Mouse (Mus musculus) kidney, postnatal 10 days (tissue): ENCODE measurements at regions not wholly inside any gene's neighbourhood (a gene's known extent, or its start where the extent isn't known, plus 50 kb on each side); places are given as distances from the start of the nearest gene placed in this dataset.

Experiments
- DNase-seq: peaks from one replicate; pipeline ENCODE4 v3.0.0; 2021; ENCODE audit warnings: mixed read lengths

DNA sequence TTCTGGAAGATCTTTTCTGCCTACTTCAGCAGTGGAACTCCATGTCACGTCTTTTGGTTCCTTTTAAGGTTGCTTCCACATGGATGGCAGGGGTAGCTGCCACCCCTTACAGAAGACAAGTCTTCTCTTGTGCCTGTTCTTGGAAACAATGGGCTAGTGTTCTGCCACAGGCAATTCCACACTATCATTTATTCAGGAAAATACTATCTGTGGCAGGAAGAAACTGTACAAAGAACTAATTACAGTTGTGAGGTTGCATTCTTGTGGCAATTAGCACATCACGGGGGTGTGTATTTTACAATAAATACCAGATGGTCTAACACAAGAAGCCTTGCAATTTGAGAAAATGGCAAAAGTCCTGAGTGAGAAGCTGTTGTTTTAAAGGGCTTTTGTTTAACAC lies 489.8 kb downstream of the Ccdc50 start:
- no peak for DNase-seq

GRCm38 (mm10) chr16:27878950-27879349 lies 490.3 kb downstream of the Ccdc50 start:
- no peak for DNase-seq

GRCm38 (mm10) chr16:27884363-27884762 lies 495.7 kb downstream of the Ccdc50 start:
- DNase-seq, result no peak

- DNase-seq, result no peak
These were observed 517.4 kb downstream of the Ccdc50 start for GRCm38 (mm10) chr16:27906036-27906435.

DNA sequence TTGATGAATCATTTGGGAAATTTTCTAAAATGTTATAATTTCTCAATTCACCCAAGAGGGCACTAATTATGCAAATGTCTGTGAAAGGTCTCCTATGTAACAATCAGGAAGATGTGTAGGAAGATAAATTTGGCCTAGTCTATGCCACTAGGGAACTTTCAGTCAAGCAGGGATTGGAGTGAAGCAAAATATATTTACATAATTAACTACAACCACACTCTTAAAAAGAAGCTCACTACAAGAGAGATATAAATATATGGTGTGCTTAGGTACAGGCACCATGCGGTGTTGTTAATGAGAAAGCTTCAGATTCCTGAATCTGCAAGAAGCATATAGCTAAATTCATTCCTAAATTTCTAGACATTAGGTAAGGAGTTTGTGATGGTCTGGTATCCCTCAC lies 526.8 kb downstream of the Ccdc50 start:
- DNase-seq, result no peak

- no peak for DNase-seq
These were observed 537.1 kb downstream of the Ccdc50 start for GRCm38 (mm10) chr16:27925528-27926360.

DNA sequence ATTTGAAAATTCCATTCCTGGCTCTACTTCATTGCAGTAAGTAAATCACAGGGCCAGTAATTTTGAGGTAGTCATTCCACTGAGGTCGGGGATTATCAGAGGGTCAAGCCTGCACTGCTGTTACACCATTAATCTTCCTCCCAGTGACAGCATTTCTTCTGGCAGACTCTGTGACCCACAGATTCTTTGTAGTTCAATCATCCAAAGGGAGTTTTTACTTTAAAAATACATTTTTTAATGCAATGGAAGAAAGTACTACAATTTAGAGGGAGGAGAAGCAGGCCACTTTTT lies 537.6 kb downstream of the Ccdc50 start:
- DNase-seq, result peak; percentile 7

- no peak for DNase-seq
These were observed 560.6 kb downstream of the Ccdc50 start for GRCm38 (mm10) chr16:27949291-27949690.

GRCm38 (mm10) chr16:27949811-27950210 lies 561.1 kb downstream of the Ccdc50 start:
- no peak for DNase-seq

DNA sequence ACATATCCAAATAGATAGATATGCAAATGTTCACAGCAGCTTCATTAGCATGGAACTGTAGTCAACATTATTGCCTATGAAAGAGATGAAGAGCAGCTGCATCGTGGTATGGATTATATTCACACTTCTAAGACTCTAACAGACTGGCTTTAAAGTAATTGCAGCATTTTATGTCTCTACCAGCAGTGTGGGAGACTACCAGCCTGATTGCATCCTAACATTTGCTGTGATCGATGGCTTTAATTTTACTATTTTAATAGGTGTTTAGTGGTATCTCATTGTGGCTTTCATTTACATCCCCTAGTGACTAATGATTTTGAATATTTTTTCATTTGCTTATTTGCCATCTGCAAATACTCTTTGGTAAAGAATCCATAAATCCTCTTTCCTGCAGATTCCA lies 574.1 kb downstream of the Ccdc50 start:
- DNase-seq, result no peak

GRCm38 (mm10) chr16:27978730-27979440 lies 590.2 kb downstream of the Ccdc50 start:
- no peak for DNase-seq

GRCm38 (mm10) chr16:28015276-28015897 lies 626.7 kb downstream of the Ccdc50 start:
- DNase-seq, result no peak

- DNase-seq, result peak; percentile 5
These were observed 629.6 kb downstream of the Ccdc50 start for GRCm38 (mm10) chr16:28018311-28018710.

DNA sequence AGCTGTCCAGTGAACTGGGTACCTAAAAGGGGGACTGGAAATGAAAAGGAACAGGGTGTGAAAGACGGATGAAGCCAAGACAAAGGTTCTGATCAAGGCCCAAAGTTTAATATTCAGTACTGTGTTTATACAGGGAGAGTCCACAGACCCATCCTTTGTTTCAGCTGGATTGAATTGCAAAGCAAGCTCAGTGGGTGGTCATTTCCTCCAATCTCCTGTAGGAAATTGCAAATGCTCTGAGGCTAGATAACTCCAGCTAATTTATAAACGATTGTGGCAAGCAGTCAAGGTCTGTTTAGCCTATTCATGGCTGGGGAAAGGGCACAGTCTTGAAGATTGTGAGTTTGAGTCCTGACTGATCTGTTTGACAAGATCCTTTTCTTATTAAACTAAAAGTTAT lies 650.3 kb downstream of the Ccdc50 start:
- no peak for DNase-seq

DNA sequence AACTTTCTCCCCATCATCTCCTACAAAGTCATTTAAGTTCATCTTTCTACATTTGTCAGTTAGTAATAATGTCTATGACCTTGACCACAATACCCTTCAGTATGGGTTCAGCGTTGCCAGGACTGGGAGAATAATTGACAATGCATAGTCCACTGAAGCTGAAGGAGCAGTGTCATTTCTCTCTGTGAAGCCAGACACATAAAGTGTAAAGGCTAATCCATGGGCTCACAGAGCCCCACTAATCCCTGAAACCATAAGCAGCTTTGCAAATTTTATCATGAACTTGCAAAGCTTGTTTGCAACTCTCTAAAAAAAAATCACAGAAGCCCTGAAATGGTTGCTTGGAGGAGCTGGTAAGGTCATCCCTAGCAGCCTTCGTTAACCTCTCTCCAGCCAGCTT lies 654.4 kb downstream of the Ccdc50 start:
- no peak for DNase-seq

DNA sequence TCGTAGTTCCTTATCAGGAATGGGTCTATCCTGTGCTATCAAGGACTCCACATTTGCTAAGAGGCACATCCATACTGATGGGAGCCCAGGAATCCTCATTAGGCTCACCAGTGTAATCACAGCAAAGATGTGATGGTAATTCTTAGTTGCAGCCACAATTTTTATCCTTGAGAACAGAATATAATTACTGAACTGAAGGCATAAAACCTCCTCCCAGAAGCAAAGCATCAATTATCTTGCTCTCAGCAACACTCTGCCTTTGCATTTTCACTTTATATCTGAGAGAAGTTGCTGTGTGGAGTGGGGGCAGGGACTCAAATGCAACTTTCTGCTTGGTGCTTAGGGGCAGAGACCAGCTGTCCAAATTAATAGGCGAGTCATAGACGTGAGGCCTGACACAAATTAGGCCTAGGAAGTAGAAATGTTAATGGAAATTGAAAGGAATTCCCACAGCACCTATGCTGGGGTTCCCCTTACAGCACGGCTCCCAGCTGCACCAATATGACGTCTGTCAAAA lies 676.2 kb downstream of the Ccdc50 start:
- no peak for DNase-seq

GRCm38 (mm10) chr16:28082891-28083649 lies 669.8 kb downstream of the Fgf12 start:
- DNase-seq, result no peak

DNA sequence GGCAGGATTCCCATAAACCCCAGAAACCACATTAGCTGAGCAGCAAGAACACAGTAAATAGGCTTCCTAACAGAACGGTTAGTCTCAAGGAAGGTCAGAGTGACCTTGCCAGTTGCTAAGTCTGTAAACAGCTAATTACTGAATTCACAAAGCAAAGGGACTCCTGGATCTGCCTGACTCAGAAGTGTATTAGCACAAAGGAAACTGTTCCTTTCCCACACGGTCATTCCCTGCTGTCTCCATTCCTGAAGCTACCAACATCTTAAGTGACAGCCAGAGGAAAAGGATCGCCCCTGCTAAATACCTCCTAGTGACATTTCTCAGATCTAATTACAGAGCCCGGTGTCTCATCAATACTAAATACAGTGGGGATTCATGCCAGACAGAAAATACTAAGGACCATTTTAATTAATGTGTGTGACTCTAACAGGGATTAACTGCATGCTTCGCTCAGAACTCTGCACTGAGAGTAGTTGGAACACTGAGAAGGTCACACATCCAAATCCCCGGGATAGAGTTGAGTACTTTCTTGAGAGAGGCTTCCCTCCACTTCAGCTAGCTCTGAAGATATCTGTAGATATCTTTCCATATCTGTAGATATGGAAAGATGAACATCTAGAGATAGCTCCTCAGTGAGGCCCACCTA lies 663.3 kb downstream of the Fgf12 start:
- DNase-seq, result no peak

- DNase-seq, result peak; percentile 8
These were observed 648.4 kb downstream of the Fgf12 start for GRCm38 (mm10) chr16:28104255-28105076.

GRCm38 (mm10) chr16:28105085-28105484 lies 647.8 kb downstream of the Fgf12 start:
- no peak for DNase-seq

- no peak for DNase-seq
These were observed 647.0 kb downstream of the Fgf12 start for GRCm38 (mm10) chr16:28105866-28106265.

DNA sequence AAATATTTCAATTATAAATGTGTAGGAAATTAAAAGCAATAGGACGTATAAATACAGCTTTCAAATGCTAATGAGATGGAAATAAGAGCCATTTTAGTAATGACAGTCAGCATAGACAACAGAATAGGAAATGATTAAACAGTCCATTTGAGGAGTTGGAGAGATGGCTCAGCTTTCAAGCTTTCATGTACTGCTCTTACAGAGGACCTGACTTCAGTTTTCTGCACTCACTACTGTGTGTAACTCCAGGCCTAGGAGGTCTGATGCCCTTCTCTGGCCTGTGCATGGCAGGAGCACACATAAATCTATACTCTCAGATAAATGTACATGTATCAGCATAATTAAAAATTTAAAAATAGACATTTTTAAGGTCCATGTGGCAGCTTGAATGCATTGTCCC lies 643.1 kb downstream of the Fgf12 start:
- DNase-seq, result no peak
